Mouse (Mus musculus) liver, adult (tissue): ENCODE results near the gene Zfp235.

Experiments
- GATA4 ChIP-seq: IDR thresholded peaks from 2 replicates; pipeline ENCODE4 v1.6.1; 2014; ENCODE audit warnings: mild to moderate bottlenecking, low read length; ENCODE audit not compliant: insufficient replicate concordance

Zfp235 gene

DNA sequence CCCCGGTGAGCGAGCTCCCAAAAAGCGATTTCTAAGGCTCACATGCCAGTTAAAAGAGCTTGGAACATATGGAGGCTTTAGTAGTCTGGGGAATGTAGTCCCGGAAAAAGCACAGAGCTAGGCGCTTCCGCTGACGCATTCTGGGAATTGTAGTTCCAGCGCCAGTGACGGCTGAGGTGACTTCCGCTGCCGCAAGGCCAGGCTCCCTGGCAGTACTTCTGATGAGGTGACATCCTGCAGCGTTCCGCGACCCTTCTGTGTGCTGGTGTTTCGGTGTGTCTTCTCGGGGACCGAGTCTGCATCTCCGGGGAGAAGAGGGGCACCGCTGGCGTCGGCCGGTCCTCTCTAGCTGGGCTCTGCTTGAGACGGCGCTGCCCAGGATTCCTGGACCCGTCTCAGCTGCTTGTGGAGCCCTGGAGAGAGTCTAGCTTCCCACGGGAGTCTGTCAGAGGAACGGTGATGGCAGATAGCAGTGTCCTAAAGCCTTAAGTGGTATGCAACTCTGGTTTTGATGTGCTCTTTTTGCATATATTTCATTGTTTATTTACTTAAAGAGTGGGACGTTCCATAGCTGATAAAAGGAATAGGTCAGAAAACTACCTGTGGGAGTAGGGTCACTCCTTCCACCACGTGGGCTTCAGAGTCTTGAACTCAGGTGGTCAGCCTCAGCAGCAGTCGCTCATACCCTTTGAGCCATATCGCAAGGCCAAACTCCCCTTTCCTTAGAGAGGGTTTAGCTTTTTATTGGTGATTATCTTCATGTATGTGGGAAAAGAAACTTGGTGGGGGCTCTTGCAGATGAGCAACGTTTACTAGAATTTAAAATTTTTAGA, at the start of gene Zfp235:
Gene Zfp235 (plus strand): TSS at position 174 of the 833 bp plus-strand sequence.
- TF ChIP-seq GATA4 = no peak

DNA sequence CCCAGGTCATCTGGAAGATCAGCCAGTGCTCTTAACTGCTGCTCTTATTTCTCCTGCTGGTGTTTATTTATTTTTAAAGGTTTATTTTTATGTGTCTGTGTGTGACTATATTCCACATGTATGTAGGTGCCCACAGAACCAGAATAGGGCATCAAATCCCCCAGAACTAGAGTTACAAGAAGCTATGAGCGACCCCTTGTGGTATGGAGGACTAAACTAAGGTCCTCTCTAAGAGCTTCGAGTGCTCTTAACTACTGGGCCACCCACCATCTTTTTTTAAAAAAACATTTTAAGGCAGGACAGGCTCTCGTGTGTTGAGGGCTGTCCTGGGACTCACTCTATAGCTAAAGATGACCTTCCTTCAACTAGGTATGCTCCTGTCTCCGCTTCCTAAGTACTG, 47.1 kb upstream of the Zfp235 start:
- no peak for TF ChIP-seq GATA4

DNA sequence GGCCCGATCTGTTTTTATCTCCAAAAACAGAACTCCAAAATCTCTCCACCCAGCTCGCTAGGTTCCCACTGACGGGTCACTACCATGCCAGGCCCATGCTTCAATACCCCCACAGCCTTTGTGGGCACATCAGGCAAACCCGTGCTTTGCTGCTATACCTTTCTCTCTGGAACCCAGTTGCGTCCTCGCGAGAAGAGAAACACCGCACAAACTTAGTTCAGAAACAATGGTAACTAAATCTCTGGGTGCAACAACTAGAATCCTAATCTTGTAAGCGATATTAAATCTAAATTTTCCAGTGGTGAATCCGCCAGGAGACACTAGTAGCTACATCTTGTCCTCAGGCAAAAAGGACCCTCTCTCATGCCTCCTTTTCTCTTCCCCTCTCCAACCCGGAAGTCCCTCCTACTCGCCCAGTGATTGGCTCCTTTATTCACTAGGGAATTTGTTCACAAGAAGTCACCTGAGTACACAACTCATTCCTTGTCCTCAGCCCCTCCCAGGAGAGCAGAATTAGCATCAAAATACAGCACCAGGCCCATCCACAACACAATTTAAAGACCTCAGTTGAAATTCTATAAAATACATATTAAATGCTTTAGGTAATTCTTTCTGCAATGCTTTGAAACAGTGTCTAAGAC, 46.4 kb upstream of the Zfp235 start:
- TF ChIP-seq GATA4 = no peak

DNA sequence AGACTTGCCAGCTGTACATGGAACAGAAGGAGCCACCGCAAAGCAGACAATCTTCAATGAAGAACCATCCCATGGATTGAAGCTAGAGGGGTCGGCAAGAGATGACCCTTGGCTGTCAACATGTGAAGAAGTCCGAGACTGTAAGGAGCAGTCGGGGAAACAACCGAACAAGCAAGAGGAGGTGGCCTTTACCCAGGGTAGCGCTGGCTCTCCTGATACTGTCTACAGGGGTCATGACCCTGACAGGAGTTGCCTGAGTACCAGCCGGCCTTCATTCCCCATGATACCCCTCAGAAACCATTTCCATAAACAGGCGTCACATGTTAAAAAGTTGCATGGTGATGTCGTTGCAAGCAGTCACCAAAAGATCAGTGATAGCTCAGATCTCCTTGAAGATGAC, 29.6 kb upstream of the Zfp235 start:
- no peak for TF ChIP-seq GATA4

DNA sequence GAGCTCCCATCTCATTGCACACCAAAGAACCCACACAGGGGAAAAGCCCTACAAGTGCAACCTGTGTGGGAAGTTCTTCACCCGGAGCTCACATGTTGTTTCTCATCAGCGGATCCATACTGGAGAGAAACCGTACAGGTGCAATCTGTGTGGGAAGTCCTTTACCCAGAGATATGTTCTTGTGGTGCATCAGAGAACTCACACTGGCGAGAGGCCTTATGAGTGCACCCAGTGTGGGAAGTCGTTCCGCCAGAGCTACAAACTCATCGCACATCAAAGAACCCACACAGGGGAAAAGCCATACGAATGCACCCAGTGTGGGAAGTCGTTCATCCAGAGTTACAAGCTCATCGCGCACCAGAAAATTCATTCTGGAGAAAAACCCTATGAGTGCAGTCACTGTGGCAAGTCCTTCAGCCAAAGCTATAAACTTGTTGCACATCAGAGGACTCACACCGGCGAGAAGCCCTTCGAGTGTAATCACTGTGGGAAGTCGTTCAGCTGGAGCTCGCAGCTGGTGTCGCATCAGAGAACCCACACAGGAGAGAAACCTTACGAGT, 28.7 kb upstream of the Zfp235 start:
- TF ChIP-seq GATA4 = no peak

DNA sequence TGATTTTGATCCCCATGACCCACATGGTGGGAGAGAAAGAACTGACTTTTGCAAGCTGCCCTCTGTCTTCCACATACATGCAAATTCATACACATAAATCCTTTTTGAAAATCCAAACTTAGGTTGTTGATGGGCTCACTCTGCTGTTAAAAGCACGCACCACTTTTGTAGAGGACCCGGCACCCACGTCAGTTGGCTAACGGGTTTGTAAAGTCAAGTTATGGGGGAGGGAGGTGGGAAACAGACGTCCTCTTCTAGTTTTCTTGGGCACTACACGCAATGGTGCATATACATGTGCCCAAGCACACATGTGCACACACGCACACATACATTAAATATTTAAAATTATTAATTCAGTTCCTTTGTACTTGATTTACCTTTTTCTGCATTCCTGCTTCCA, 23.1 kb upstream of the Zfp235 start:
- no peak for TF ChIP-seq GATA4

DNA sequence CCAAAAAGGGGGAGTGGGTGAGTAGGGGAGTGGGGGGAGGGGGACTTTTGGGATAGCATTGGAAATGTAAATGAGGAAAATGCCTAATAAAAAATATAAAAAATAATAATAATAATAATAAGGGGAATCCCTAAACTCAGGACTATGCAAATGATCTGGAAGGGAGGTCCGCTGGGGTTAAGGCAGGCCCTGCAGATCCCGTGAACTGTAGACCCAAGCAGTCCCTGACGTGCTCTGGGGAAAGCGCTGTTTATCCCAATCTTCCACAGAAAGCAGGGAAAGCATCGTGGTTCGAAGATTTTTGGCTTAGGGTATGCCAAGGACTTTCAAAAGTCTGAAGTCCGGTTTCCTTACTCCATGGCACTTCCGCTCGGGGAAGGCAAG, 22.2 kb upstream of the Zfp235 start:
- no peak for TF ChIP-seq GATA4

DNA sequence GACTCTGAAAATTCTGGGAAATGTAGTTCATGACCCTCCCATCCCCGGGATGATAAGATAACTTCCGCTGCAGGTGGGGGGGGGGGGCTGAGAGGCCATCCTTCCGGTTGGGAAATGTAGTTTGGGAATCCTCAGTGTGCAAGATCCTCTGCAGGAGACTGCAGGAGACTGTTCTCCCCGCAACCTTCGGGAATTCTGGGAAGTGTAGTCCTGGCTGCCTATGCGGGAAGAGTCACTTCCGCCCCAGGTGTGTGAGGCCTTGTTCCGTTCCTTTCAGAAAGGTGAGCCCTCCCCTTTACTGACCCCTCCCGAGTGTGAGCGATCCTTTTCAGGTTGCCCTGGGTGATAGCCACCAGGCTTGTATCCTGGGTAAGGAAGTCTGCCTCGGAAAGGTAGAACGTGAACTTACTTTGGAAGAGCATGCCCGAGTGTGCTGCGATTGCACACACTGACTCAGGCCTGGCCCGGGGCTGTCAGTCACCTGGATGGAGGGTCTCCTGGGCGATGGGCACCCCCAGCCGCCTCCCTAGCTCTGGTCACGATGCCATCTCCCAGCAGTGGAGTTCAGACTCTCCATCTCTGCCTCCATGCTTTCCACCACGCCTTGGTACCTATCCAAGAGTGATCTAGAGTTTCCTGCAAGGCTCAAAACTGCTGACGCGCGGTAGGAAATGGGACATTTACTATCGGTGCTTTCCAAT, 21.7 kb upstream of the Zfp235 start, which contains the start of gene Zfp112:
Gene Zfp112 (plus strand): TSS at position 159 of the 701 bp plus-strand sequence.
- TF ChIP-seq GATA4 = peak; percentile 80; the same call in 1 of the 2 replicates

DNA sequence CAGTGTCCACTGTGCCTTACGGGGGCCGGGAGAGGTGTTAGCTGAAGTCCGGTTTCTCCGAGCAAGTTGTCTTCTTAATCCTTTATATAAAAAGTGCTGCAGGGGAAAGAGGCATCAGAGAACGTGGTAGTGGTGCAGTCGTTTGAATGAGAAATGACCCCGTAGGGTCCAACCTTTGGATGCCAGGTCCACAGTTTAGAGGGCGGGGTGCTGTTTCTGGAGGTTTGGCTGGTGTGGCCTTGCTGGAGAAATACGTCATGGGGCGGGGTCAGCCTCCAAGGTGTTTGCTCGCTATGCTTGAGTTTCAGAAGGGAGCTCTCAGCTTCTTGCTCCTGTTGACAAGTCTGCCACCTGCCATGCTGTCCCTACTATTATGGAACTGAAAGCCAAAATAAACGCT, 21.0 kb upstream of the Zfp235 start:
- TF ChIP-seq GATA4 = no peak

DNA sequence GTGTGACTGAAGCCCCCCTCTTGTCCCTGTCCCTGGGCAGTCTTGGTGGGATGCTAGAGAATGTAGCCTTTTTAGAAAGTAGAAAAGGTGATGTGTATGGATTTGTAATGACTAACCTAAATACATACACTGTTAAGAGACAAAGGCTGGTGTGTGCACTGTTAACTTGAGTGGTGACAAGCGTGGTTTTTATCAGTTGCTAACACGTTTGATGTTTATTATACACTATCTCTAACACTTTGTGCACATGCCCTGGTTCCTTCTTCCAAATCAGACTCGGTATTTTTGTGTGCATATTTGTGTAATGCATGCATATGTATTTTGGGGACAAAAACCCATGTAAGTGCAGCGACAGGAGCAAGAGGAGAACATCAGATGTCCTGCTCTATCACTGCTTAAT, 17.3 kb upstream of the Zfp235 start:
- no peak for TF ChIP-seq GATA4

DNA sequence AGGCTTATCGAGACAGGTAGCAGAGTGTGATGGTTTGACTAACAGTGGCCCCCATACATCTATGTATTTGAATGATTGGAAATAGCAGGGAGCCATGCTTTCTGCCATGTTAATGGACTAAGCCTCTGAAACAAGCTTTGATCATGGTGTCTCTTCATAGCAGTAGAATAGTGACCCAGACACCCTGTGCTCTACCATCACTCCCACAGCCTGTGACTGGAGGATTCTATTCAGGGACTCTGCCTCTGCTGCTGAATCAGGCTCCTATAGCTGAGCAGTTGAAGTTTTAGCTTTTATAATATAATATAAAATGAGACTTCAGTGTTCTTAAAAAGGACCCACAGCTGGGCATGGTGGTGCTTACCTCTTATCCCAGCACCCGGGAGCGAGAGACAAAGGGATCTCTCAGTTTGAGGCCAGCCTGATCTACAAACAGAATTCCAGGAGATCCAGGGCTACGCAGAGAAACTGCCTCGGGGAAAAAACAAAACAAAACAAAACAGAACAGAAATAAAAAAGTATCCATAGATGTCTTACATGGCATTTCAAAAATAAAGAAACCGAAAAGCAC, 459 bp upstream of the Zfp235 start:
- TF ChIP-seq GATA4 = no peak

DNA sequence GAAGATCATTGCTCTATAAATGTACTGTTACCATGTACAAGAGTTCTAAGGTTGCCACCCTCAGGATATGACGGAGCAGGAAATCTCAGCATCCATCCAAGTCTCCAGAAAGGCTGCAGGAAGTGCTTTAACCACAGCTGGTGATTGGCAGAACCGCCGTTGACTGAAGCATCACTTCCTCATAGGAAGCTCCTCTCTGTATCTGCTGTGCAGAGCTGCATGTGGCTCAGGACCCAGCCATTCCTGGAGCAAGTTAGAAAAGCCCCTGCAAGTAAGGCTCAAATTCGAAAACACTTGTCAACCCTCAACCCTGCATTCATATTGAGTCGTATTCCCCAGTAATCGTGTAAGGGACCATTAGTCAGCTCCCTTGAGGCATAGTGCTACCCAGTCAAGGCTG, 8.6 kb downstream of the Zfp235 start:
- no peak for TF ChIP-seq GATA4

DNA sequence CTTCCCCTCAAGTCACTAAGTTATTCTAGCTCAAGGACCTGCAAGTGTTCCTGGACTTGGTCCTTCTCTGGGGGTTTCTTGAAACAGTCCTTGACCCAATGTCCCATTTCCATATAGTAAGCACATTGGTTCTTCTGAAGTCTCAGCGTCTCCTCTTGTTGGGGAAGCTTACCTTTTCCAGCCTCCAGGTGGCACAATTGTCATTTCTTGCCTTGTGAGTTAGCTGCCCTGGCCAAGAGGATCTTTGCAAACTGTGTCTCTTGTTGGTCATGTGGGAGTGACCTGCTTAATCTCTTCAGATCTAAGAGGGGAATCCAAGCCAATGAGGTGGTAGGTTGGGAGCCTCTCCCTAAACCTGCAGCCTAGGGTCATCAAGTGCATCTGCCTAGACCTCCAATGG, 19.3 kb downstream of the Zfp235 start:
- TF ChIP-seq GATA4 = no peak

DNA sequence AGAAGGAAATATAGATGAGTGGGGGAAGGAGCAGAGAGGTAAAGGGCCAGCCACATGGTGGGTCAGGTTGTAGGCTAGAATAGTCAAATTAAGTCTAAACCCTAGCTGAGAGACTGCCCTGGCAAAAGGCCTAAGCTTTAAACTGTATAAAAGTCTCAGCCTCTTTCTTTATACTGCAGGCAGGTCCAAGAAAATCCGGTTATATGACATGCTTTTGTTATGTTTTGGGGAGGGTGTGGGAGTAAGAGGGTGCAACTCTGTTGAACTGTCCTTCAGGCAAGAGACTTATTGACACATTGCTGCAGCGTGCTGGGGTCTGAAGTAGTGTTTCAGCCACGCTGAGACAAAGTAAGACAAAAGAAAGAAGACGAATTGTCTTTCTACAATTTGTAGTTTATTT, 38.2 kb downstream of the Zfp235 start:
- no peak for TF ChIP-seq GATA4

DNA sequence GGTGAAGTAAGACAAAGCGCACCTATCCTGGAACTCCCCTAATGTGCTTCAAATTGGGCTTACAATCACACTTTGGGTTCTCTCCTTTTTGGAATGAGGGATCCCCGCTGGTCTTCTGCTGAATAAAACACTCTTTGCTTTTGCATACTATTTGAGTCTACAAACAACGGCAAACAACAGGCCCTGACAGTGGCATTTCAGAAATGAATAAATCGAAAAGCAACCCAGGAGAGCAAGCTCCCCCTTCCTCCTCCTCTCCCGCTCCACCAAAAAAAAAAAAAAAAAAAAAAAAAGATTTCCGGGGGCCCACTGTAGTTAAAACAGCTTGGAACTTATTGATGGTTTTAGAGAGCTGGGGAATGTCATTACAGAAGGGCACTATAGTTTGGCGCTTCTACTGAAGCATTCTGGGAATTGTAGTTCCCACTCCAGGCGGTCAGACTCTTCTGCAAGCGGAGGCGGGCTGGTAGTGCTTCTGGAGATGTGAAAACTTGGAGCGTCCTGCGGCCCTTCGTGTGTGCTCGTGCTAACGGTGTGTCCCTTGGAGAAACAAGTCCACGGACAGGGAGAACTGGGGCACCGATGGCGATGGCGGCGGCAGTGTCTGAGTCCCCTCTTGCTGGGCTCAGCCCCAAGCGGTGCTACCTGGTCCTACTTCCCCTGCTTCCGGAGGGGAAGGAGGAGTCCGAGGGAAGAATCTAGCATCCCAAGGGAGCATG, 40.8 kb downstream of the Zfp235 start, which contains the start of gene Zfp114:
Gene Zfp114 (plus strand): TSS at position 443 of the 719 bp plus-strand sequence.
- no peak for TF ChIP-seq GATA4
